In genomic region chr3:55517454-55518014, GRCm38 (mm10) we compare ENCODE assay signal across 10 mouse cellular contexts. TPM values are rescaled to one million over a fixed set of nuclear protein-coding genes. Genes with fewer than 3 reads are reported as not detected.
DNase-seq lines count a peak whose midpoint lies in the region; ATAC-seq lines count a peak whose summit lies in the region.
"Had no signal": no experiment of that assay in that cellular context is flagged by ENCODE, and none has a peak within 500 bp of the region (broad histone marks: within the 10 kb centered on the region; RNA-seq: fewer than 3 reads in every experiment).

No protein-coding gene starts in this region.

- H3K4me2 ChIP-seq in liver, embryonic 12.5 days: 0 out of 2 replicates have a peak overlapping the region, but pooled peaks have one; percentile 14
- H3K4me2 ChIP-seq in liver, embryonic 11.5 days: no peak overlapping the region
- peak overlapping the region; percentile 26 for H3K4me2 ChIP-seq in embryonic facial prominence, embryonic 12.5 days (replicated peaks)
- peak overlapping the region; percentile 20; the same call in 1 of the 2 replicates for H3K4me2 ChIP-seq in limb, embryonic 15.5 days

- H3K27me3 ChIP-seq in liver, embryonic 12.5 days (replicated peaks): no peaks in the 10 kb centered on the region
- H3K27me3 ChIP-seq in liver, embryonic 11.5 days (replicated peaks; ENCODE audit: control insufficient read depth, insufficient read depth, low read length): no peaks in the 10 kb centered on the region
- H3K27me3 ChIP-seq in embryonic facial prominence, embryonic 12.5 days: no peaks in the 10 kb centered on the region
- no peaks in the 10 kb centered on the region for H3K27me3 ChIP-seq in limb, embryonic 15.5 days

- H3K36me3 ChIP-seq in liver, embryonic 12.5 days: no peaks in the 10 kb centered on the region
- no peaks in the 10 kb centered on the region for H3K36me3 ChIP-seq in liver, embryonic 11.5 days (ENCODE audit: control insufficient read depth, insufficient read depth, low read length)
- no peaks in the 10 kb centered on the region for H3K36me3 ChIP-seq in embryonic facial prominence, embryonic 12.5 days
- no peaks in the 10 kb centered on the region for H3K36me3 ChIP-seq in limb, embryonic 15.5 days

- no peaks in the 10 kb centered on the region for H3K4me1 ChIP-seq in liver, embryonic 12.5 days
- H3K4me1 ChIP-seq in liver, embryonic 11.5 days (replicated peaks; ENCODE audit: control insufficient read depth, insufficient read depth, low read length): no peaks in the 10 kb centered on the region
- H3K4me1 ChIP-seq in embryonic facial prominence, embryonic 12.5 days: peaks cover 34% of the 10 kb centered on the region
- peaks cover 15% of the 10 kb centered on the region for H3K4me1 ChIP-seq in limb, embryonic 15.5 days

- no peak for ATAC-seq in liver, embryonic 12.5 days
- ATAC-seq in liver, embryonic 11.5 days (replicated peaks; ENCODE audit: low FRiP score): no peak
- no peak for ATAC-seq in embryonic facial prominence, embryonic 12.5 days (ENCODE audit: insufficient number of reproducible peaks, insufficient read depth, low FRiP score, low TSS enrichment)
- ATAC-seq in limb, embryonic 15.5 days (ENCODE audit: insufficient number of reproducible peaks, low FRiP score, low TSS enrichment, low read depth): no peak

- no peak for DNase-seq in liver, embryonic 11.5 days (ENCODE audit: low spot score)
- peak; percentile 7 for DNase-seq in R1 (ENCODE audit: low read depth, low spot score)
- DNase-seq in cerebellum, adult 11-12 months: no peak
- DNase-seq in testis, postnatal 10 days (ENCODE audit: low spot score): no peak
- no peak for DNase-seq in cerebellum, postnatal 4 days (ENCODE audit: low spot score in 2 of 2)
- DNase-seq: gastrocnemius, postnatal 25 days had no signal

- H3K4me3 ChIP-seq in liver, embryonic 12.5 days: no peak overlapping the region
- H3K4me3 ChIP-seq in liver, embryonic 11.5 days (ENCODE audit: low read depth, low read length): no peak overlapping the region
- no peak overlapping the region for H3K4me3 ChIP-seq in embryonic facial prominence, embryonic 12.5 days
- peak overlapping the region; percentile 15 for H3K4me3 ChIP-seq in limb, embryonic 15.5 days

- H3K9me3 ChIP-seq in liver, embryonic 12.5 days (replicated peaks): no peaks in the 10 kb centered on the region
- no peaks in the 10 kb centered on the region for H3K9me3 ChIP-seq in liver, embryonic 11.5 days (ENCODE audit: control insufficient read depth, low read length)
- no peaks in the 10 kb centered on the region for H3K9me3 ChIP-seq in embryonic facial prominence, embryonic 12.5 days
- H3K9me3 ChIP-seq in limb, embryonic 15.5 days: no peaks in the 10 kb centered on the region

- H3K9ac ChIP-seq in liver, embryonic 12.5 days: no peak overlapping the region
- no peak overlapping the region for H3K9ac ChIP-seq in liver, embryonic 11.5 days (ENCODE audit: low read depth, low read length)
- no peak overlapping the region for H3K9ac ChIP-seq in embryonic facial prominence, embryonic 12.5 days
- H3K9ac ChIP-seq in limb, embryonic 15.5 days: no peak overlapping the region

- 59% methylated on average over 17 of the region's 17 CpGs for WGBS in liver, embryonic 12.5 days (ENCODE audit: insufficient replicate concordance)
- whole genome bisulfite sequencing in liver, embryonic 11.5 days: 60% methylated on average over 17 of the region's 17 CpGs
- WGBS in embryonic facial prominence, embryonic 12.5 days: 43% methylated on average over 17 of the region's 17 CpGs
- 35% methylated on average over 17 of the region's 17 CpGs for WGBS in limb, embryonic 15.5 days

- H3K27ac ChIP-seq in liver, embryonic 12.5 days: no peak overlapping the region
- H3K27ac ChIP-seq in liver, embryonic 11.5 days (ENCODE audit: low read depth, low read length): no peak overlapping the region
- peak overlapping the region; percentile 80 for H3K27ac ChIP-seq in embryonic facial prominence, embryonic 12.5 days
- 0 out of 2 replicates have a peak overlapping the region, but pooled peaks have one; percentile 11 for H3K27ac ChIP-seq in limb, embryonic 15.5 days

RNA-seq across cellular contexts. Expression of gene Gm21954, which starts 45.5 kb away (rescaled TPM):
- polyA plus RNA-seq in liver, embryonic 12.5 days (2016; fragmentation: Nextera tagmentation; extraction: Ambion mirVana): not detected in 2 replicates
- not detected in 2 replicates for polyA plus RNA-seq in liver, embryonic 11.5 days (2014; fragmentation: Nextera tagmentation; extraction: Ambion mirVana)
- polyA plus RNA-seq in embryonic facial prominence, embryonic 12.5 days (2016; fragmentation: Nextera tagmentation; extraction: Ambion mirVana): not detected in 2 replicates
- polyA plus RNA-seq in limb, embryonic 15.5 days (2015; fragmentation: Nextera tagmentation; extraction: Ambion mirVana): not detected in 2 replicates
- polyA plus RNA-seq: large intestine, adult 2 months had no signal

Comparison
In these comparisons a context has a peak if more than half of its experiments do, and no peak if none do; other contexts are left out.
1. H3K27ac ChIP-seq: peak in embryonic facial prominence, embryonic 12.5 days (single experiment) and limb, embryonic 15.5 days (single experiment); none in liver, embryonic 12.5 days (single experiment) and liver, embryonic 11.5 days (single experiment).